Mouse (Mus musculus): ENCODE data around the gene Plekho2.

Plekho2 gene

DNA sequence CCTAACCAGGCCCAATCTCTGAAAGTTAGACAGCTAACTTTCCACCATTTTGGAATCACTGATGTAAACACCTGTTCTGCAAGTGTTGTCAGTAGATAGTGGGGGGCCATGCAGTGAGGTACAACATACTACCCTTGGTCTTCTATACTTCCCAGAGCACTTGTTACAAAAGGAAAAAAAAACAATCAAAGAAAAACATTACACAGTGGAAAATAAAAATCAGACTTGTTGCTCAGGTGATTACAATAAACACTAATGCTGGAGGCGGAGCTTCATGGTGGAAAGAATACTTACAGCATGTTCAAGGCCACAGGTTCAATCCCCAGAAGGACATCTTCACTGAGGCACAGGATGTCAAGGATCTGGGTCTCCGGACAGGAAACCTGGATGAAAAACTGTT lies 27.1 kb downstream of the Plekho2 start:
- DNase-seq (ENCODE audit: low spot score in 2 of 2) = no peak

- no peak for DNase-seq (ENCODE audit: low spot score in 2 of 2)
Observed at GRCm38 (mm10) chr9:65552141-65552540, 27.7 kb downstream of the Plekho2 start.

DNA sequence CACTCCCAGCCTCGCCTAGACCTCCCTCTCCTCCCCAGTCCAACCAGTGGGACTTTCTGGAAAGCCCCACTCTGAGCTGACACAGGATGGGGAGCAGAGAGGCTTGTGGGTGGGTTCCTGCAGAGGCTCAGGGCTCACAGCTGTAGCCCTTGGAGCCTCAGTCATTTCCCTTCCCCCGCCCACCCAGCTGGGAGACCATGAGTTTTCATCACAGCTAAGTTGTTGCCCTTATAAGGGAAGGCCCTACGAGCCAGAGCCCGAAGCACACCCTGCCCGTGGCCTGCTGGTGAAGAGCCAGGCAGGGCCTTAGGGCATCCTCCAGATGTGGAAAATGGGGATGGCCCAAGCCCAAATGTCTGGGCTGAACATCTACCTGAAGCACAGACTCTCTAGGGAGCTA lies 28.8 kb downstream of the Plekho2 start:
- peak in 1 of 2 experiments; percentile 73 for DNase-seq (ENCODE audit: low spot score in 2 of 2)

DNA sequence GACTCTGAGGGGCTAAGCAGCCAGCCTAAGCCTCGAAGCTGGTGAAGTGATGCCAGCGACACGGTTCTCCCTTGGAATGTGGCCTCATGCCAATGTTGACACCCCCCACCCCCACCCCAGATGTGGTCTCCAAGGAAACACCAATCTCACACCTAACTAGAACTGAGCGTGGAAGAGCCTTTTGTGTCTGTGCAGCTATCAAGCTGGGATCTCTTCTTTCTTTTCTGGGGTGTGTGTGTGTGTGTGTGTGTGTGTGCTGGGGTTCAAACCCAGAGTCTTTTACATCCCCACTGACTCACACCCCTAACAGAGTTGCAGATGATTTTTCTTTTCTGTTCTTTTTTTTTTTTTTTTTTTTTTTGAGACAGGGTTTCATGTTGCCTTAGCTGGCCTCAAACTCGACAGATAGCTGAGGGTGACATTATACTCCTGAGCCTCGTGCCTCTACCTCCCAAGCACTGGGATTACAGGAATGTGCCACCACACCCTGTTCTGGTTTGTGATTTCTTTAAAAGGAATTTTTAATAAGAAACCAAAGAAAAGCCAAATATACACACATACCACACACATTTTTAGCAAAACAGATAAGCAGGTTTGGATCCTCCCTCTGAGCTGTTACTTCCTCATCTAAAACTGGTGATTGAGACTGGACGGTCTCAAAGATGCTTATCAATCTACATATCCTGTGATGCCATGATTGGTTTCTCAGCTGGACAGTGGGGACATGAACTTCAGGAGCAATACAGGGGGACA lies 29.6 kb downstream of the Plekho2 start:
- DNase-seq (ENCODE audit: low spot score in 2 of 2) = no peak

- no peak for DNase-seq (ENCODE audit: low spot score in 2 of 2)
Observed at GRCm38 (mm10) chr9:65549643-65550042, 30.2 kb downstream of the Plekho2 start.

DNA sequence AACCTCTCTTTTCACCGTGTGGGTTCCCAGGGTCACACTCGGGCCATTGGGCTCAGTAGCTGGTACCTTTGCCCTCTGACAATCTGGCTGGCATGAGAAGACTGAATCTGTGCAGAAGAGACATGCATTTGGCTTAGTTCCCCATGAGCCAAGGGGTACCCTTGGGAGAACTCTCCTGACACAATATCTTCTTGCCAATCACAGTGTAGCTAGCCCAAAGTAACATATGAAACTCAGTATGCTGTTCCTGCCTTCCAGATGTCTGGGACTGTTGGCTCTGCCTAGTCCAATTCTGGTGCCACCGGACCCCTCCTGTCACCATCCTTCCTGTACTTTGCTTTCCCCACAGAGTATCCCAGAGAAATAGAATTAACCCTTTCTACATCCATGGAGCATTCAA lies 30.7 kb downstream of the Plekho2 start:
- no peak for DNase-seq (ENCODE audit: low spot score in 2 of 2)

DNA sequence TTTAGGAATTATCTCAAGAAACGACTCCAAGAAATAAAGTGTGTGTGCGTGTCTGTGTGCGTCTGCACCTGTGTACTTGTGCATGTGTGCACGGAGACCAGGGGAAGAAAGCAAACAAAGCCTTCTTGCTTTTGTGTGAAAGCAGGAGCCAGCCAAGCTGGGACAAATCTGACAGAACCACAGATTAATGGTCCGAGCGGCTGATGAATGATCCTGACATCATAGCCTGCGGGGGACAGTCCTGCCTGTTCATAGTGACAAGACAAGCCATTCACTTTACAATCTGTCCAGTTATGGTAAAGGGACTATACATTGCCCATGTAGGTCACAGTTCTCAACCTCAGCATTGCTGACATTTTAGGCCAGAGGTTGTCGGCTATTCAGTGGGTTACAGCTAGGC lies 31.5 kb downstream of the Plekho2 start:
- DNase-seq (ENCODE audit: low spot score in 2 of 2) = no peak

- DNase-seq (ENCODE audit: low spot score in 2 of 2) = no peak
Observed at GRCm38 (mm10) chr9:65547844-65548243, 32.0 kb downstream of the Plekho2 start.

- no peak for DNase-seq (ENCODE audit: low spot score in 2 of 2)
Observed at GRCm38 (mm10) chr9:65547111-65547510, 32.7 kb downstream of the Plekho2 start.

DNA sequence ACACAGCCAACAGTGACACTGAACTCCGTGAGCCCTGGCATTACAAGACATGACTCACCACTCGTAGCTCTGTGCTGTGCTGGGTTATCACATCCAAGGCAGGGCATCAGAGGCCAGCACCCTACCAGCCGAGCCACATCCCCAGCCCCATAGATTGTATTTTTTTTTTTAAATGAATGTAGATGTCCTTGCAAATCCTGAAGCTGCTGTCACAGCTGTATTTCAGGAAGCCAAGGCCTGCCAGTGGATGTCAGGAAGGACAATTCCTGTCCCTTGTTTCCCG lies 33.5 kb downstream of the Plekho2 start:
- no peak for DNase-seq (ENCODE audit: low spot score in 2 of 2)

DNA sequence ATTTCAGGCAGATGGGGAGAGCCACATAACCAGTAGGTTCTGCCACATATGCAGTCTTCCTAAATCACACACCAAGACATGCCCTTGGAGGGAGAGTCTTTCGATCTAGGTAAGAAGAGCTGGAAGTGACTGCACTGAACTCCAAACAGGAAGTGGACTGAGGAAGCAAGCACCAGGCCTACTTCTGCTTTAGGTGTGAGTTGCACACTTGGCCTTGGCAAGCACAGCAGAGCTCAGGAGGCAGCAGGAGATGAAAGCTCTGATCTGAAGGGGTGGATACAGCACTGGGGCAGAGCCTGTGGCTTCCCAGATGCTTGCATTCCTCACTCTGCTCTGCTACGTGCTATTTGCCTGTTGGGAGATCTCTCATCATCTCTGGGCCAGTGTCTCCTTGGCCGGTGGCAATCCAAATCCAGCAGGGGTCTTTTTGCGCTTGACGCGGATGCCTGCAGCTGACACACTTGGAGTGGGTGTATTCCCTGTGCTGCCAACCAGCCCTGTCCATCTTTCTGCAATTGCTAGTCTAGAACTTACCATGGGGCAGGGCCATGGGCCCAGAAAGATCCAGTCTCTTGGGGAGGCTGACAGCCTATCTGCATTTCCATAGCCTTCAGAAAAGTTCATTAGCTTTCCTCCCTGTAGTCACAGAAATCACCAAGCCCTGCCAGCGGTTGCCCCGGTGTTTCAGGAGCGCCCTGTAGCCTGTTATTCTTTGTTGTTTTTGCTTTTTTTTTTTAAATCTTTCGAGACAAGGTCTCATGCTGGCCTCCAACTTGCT lies 34.0 kb downstream of the Plekho2 start:
- no peak for DNase-seq (ENCODE audit: low spot score in 2 of 2)

GRCm38 (mm10) chr9:65542111-65542524 lies 37.7 kb downstream of the Plekho2 start:
- no peak for DNase-seq (ENCODE audit: low spot score in 2 of 2)

DNA sequence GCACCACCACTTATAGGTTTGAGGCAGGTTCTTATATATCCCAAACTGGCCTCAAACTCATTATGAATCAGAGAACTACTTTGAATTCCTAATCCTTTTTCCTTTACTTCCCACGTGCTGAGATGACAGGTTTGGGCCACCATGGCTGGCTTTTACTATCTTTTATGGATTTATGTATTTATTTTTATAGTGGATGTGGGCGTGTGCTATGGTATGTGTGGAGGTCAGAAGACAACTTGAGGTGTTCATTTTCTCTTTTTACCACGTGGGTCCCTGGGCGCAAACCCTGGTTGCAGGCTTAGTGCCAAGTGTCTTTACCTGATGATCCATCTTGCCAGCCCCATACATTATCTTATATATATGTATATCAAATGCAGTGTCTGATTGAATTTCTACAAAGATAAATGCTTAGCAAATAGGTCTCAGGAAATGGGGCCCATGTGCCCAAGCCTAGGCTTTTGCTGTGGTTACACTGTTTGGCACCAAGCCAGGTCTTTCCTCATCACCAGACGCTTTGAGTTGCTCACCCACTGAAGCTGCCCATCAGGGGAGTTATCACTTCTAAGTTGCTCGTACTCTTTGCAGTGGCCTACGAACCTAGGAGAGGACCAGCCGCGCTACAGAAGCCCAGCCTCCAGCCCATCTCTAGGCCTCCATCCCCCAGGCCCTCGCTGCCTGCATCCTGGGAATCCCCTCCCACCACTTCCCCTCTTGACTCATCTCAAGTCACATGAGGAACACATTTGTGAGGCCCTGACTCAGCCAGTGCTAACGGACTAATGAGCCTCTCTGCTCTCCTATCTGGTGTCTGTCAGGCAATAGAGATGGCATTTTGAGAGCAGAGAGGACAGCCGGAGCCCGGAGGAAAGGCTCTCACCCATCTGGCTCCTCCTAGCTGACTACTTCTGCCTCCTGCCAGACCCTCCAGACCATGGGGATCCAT lies 38.4 kb downstream of the Plekho2 start:
- DNase-seq (ENCODE audit: low spot score in 2 of 2) = no peak

- no peak for DNase-seq (ENCODE audit: low spot score in 2 of 2)
Observed at GRCm38 (mm10) chr9:65539697-65540096, 40.1 kb downstream of the Plekho2 start.

GRCm38 (mm10) chr9:65537901-65538630 lies 41.8 kb downstream of the Plekho2 start:
- DNase-seq (ENCODE audit: low spot score in 2 of 2) = no peak

GRCm38 (mm10) chr9:65536491-65536890 lies 43.3 kb downstream of the Plekho2 start:
- DNase-seq (ENCODE audit: low spot score in 2 of 2) = no peak

GRCm38 (mm10) chr9:65535789-65536469 lies 43.9 kb downstream of the Plekho2 start:
- DNase-seq (ENCODE audit: low spot score in 2 of 2) = no peak

DNA sequence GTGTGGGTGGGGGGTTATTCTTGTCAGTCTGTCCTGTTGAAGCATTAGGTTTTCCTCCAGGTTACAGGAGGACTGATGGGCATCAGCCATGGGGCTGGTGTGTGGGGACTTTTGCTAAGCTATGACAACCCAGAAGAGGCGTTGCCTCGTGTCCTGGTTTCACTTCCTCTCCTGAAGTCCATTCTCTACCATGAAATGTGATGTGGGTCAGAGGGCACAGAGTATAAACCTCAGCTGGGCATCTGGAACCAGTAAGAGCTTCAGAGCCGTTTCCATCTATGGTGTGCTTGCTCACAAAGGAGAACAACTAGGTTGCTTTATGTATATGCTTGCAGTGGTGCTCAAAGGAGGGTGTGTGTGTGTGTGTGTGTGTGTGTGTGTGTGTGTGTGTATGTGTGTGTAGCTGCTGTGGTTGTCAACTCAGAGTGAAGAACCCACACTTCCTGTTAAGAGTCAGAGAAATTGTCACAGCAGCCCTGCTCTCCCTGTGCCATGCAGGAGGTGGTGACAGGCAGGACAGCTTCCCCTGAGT lies 44.6 kb downstream of the Plekho2 start:
- DNase-seq (ENCODE audit: low spot score in 2 of 2) = no peak

DNA sequence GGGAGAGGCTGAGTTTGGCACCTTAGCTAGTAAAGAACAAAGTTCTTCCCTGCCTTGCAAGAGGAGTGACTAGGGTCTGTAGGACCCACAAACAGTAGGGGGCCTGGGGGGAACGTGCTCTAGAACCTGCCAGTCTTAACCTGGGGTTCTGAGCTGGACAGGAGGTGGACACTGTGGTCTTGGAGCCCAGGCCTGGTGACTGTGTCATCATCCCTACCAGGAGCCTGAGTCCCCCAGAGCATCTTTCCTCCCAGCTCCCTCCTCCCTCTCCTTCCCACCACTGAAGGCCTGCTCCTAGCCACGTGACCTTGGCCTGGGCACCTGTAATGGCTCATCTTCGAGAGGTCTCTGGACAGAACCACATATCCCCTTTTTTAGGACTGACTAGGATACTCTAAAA lies 45.7 kb downstream of the Plekho2 start:
- DNase-seq (ENCODE audit: low spot score in 2 of 2) = no peak

DNA sequence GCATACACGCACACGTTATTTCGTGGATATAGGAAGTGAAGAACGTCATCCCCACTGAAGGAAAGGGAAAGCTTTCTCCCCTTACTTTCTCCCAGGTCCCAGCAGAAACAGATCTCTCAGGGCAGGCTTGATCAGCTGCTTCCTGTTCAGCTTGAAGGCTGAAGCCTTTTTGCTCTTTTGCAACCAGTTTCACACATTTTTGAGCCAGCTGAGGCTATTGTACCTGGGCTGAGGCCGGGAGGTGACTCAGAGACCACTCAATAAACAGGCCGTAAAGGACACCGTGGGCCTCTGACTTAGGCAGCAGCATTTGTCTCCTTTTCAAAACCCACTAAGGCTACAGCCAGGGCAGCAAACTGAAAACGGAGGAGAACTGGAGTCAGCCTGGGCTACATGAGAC lies 46.9 kb downstream of the Plekho2 start:
- no peak for DNase-seq (ENCODE audit: low spot score in 2 of 2)

DNA sequence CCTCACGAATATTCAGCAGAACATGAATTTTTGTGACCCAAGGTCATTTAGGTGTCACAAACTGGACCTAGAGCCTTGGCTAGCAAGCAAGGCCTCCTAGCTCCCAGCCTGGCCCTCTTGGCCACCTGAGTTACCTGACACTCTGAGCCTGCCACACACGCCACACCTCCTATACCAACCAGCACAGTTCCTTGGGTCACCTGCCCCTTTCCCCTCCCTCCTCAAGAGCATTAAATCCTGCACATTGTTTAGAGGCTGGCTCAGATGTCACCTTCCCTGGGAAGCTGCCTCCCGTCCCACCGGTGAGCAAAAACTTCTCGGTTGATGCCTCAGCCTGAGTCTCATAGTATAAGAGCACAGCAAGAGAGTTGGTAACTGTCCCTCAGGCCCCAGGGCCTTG lies 48.6 kb downstream of the Plekho2 start:
- no peak for DNase-seq (ENCODE audit: low spot score in 2 of 2)

Measured in urinary bladder, adult 18-20 months (tissue).